In genomic region chrX:8074430-8075014, GRCm38 (mm10) we compare ENCODE assay signal across 7 mouse cellular contexts. TPM values are rescaled to one million over a fixed set of nuclear protein-coding genes. Genes with fewer than 3 reads are reported as not detected.
DNase-seq lines count a peak whose midpoint lies in the region; ATAC-seq lines count a peak whose summit lies in the region.

Gene Suv39h1, minus strand, starts transcription at chrX:8074760.

- ATAC-seq in intestine, embryonic 16.5 days, result peak; percentile 99
- ATAC-seq in midbrain, embryonic 11.5 days (ENCODE audit: low FRiP score), result peak; percentile 97

- no peaks in the 10 kb centered on the region for H3K27me3 ChIP-seq in intestine, embryonic 16.5 days (replicated peaks; ENCODE audit: control insufficient read depth, insufficient read depth, low read length)
- H3K27me3 ChIP-seq in midbrain, embryonic 11.5 days (ENCODE audit: control insufficient read depth, insufficient read depth, low read length), result no peaks in the 10 kb centered on the region

- H3K4me3 ChIP-seq in intestine, embryonic 16.5 days (ENCODE audit: low read length), result peak within 1 kb of the TSS; percentile 62
- H3K4me3 ChIP-seq in midbrain, embryonic 11.5 days (ENCODE audit: low read depth, low read length), result peak within 1 kb of the TSS; percentile 60

- 20% methylated on average over 46 of the region's 46 CpGs for WGBS in intestine, embryonic 16.5 days
- 16% methylated on average over 45 of the region's 46 CpGs for WGBS in midbrain, embryonic 11.5 days

- H3K36me3 ChIP-seq in intestine, embryonic 16.5 days (ENCODE audit: control insufficient read depth, insufficient read depth, low read length), result 0 out of 2 replicates have a peak, but pooled peaks cover 6% of the 10 kb centered on the region
- H3K36me3 ChIP-seq in midbrain, embryonic 11.5 days (ENCODE audit: control insufficient read depth, insufficient read depth, low read length), result peaks cover 5% of the 10 kb centered on the region; the same call in 1 of the 2 replicates

- DNase-seq in adrenal gland, adult 8-10 months, result peak; percentile 95
- DNase-seq in embryo, embryonic 9.5 days (ENCODE audit: extremely low spot score), result peak; percentile 83
- DNase-seq in gastrocnemius, postnatal 4 days (ENCODE audit: low spot score in 2 of 2), result peak; percentile 78 to 88
- DNase-seq in left cerebral cortex, postnatal 36 days (ENCODE audit: low spot score in 2 of 2), result peak; percentile 91
- peak; percentile 97 for DNase-seq in midbrain, embryonic 11.5 days (ENCODE audit: low spot score, missing footprints)
- DNase-seq in skeletal muscle tissue, adult 2 months (ENCODE audit: low read depth, low spot score), result peak; percentile 98

- intact Hi-C loops in left cerebral cortex, postnatal 36 days (cut with DNase I), result loop anchor here (5.0 kb wide), 1 partner anchor 127 kb away; the partner anchor contains the start of gene Hdac6

- H3K4me2 ChIP-seq in intestine, embryonic 16.5 days (ENCODE audit: low read depth, low read length), result peak within 1 kb of the TSS; percentile 48
- peak within 1 kb of the TSS; percentile 47 for H3K4me2 ChIP-seq in midbrain, embryonic 11.5 days

- peak within 1 kb of the TSS; percentile 81 for H3K27ac ChIP-seq in intestine, embryonic 16.5 days (ENCODE audit: low read length)
- H3K27ac ChIP-seq in midbrain, embryonic 11.5 days (ENCODE audit: low read depth, low read length), result peak within 1 kb of the TSS; percentile 80

- peak within 1 kb of the TSS; percentile 73 for H3K9ac ChIP-seq in intestine, embryonic 16.5 days (ENCODE audit: low read depth, low read length)
- H3K9ac ChIP-seq in midbrain, embryonic 11.5 days (ENCODE audit: low read length), result peak within 1 kb of the TSS; percentile 69

- no peaks in the 10 kb centered on the region for H3K9me3 ChIP-seq in intestine, embryonic 16.5 days (ENCODE audit: control insufficient read depth, low read length)
- no peaks in the 10 kb centered on the region for H3K9me3 ChIP-seq in midbrain, embryonic 11.5 days (ENCODE audit: control insufficient read depth, low read length)

- H3K4me1 ChIP-seq in intestine, embryonic 16.5 days (ENCODE audit: control insufficient read depth, insufficient read depth, low read length), result 0 out of 2 replicates have a peak, but pooled peaks cover 2% of the 10 kb centered on the region
- H3K4me1 ChIP-seq in midbrain, embryonic 11.5 days (ENCODE audit: control insufficient read depth, insufficient read depth, low read length), result peaks cover 3% of the 10 kb centered on the region

RNA-seq across cellular contexts. Expression of gene Suv39h1, which starts in this region (rescaled TPM):
- total RNA-seq in adrenal gland, adult 8-10 months (2022), result 10 to 100 TPM; 11.5 to 14.6 (median 13.9) TPM
- 10 to 100 TPM; 14.7 to 14.9 TPM for total RNA-seq in gastrocnemius, postnatal 4 days (2021)
- polyA plus RNA-seq in intestine, embryonic 16.5 days (2015; fragmentation: Nextera tagmentation; extraction: Ambion mirVana), result 36.7 and 43.7 TPM in 2 replicates
- total RNA-seq in left cerebral cortex, postnatal 36 days (2021), result 10 to 100 TPM; 28.3 TPM
- 80.8 and 82.6 TPM in 2 replicates for polyA plus RNA-seq in midbrain, embryonic 11.5 days (2014; fragmentation: Nextera tagmentation; extraction: Ambion mirVana)

Comparison
In these comparisons a context has a peak if more than half of its experiments do, and no peak if none do; other contexts are left out.
1. Peak in every context shown above with its lines: DNase-seq, ATAC-seq, H3K4me3 ChIP-seq and H3K27ac ChIP-seq.